Mouse (Mus musculus): ENCODE measurements at regions not wholly inside any gene's neighbourhood (a gene's known extent, or its start where the extent isn't known, plus 50 kb on each side); places are given as distances from the start of the nearest gene placed in this dataset.

- TF ChIP-seq CTCF (IDR thresholded peaks at IDR 0.05; ENCODE audit: low read depth) (no peak), EP300 (IDR thresholded peaks at IDR 0.05; ENCODE audit: low read depth) (no peak)
- Histone ChIP-seq H3K36me3 (replicated peaks; ENCODE audit: control insufficient read depth, insufficient read depth, low read length) (no peaks in the 10 kb centered on the region), H3K9ac (replicated peaks; ENCODE audit: low read depth, low read length) (no peak overlapping the region), H3K9me3 (replicated peaks; ENCODE audit: control insufficient read depth, low read length) (no peaks in the 10 kb centered on the region), H3K27me3 (ENCODE audit: control insufficient read depth, insufficient read depth, low read length) (no peaks in the 10 kb centered on the region), H3K27ac (ENCODE audit: low read depth) (no peak overlapping the region), H3K4me3 (ENCODE audit: low read depth, low read length) (no peak overlapping the region), H3K4me1 (ENCODE audit: control insufficient read depth, insufficient read depth) (no peaks in the 10 kb centered on the region), H3K4me2 (ENCODE audit: low read depth, low read length) (no peak overlapping the region)
- WGBS, result 51% methylated on average over 3 of the region's 3 CpGs
- ATAC-seq (ENCODE audit: insufficient read depth, low read depth) (no peak), DNase-seq (ENCODE audit: low spot score) (no peak)
Observed at GRCm38 (mm10) chr12:77989766-77990165, 204.3 kb upstream of the Gm6657 start.

- Histone ChIP-seq H3K4me2 (ENCODE audit: low read depth, low read length) (no peak overlapping the region), H3K9ac (replicated peaks; ENCODE audit: low read depth, low read length) (no peak overlapping the region), H3K36me3 (replicated peaks; ENCODE audit: control insufficient read depth, insufficient read depth, low read length) (no peaks in the 10 kb centered on the region), H3K4me3 (ENCODE audit: low read depth, low read length) (no peak overlapping the region), H3K27me3 (ENCODE audit: control insufficient read depth, insufficient read depth, low read length) (no peaks in the 10 kb centered on the region), H3K27ac (ENCODE audit: low read depth) (no peak overlapping the region), H3K4me1 (ENCODE audit: control insufficient read depth, insufficient read depth) (no peaks in the 10 kb centered on the region), H3K9me3 (replicated peaks; ENCODE audit: control insufficient read depth, low read length) (no peaks in the 10 kb centered on the region)
- ATAC-seq (ENCODE audit: insufficient read depth, low read depth) (no peak), DNase-seq (ENCODE audit: low spot score) (no peak)
- TF ChIP-seq EP300 (IDR thresholded peaks at IDR 0.05; ENCODE audit: low read depth) (no peak), CTCF (IDR thresholded peaks at IDR 0.05; ENCODE audit: low read depth) (no peak)
- WGBS, result 53% methylated on average over 6 of the region's 6 CpGs
Observed at GRCm38 (mm10) chr12:77991627-77992026, 202.4 kb upstream of the Gm6657 start.

DNA sequence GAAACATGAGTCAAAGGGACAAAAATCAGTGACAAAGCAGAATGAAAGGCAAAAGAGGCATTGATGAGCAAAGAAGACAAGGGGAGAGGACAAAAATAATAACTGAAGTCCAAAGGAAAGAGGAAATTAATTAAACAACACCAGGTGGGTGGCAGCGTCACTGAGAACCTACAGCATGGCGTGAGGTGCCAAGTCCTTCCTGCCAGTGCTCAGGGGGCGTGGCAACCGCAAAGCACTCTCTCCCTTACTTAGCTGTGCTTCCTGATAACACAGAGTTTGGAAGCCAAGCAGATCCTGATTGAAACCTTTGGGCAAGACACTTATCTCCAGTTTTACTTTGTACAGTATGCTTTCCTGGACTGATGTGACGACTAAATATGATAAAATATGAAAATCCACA is 199.9 kb upstream of the Gm6657 start:
- Histone ChIP-seq H3K9ac (replicated peaks; ENCODE audit: low read depth, low read length) (no peak overlapping the region), H3K4me1 (ENCODE audit: control insufficient read depth, insufficient read depth) (no peaks in the 10 kb centered on the region), H3K4me2 (ENCODE audit: low read depth, low read length) (peak overlapping the region; percentile 12; the same call in 1 of the 2 replicates), H3K9me3 (replicated peaks; ENCODE audit: control insufficient read depth, low read length) (0 out of 2 replicates have a peak, but pooled peaks cover 4% of the 10 kb centered on the region), H3K4me3 (ENCODE audit: low read depth, low read length) (no peak overlapping the region), H3K27ac (ENCODE audit: low read depth) (no peak overlapping the region), H3K27me3 (ENCODE audit: control insufficient read depth, insufficient read depth, low read length) (no peaks in the 10 kb centered on the region), H3K36me3 (replicated peaks; ENCODE audit: control insufficient read depth, insufficient read depth, low read length) (no peaks in the 10 kb centered on the region)
- ATAC-seq (ENCODE audit: insufficient read depth, low read depth), result no peak
- 51% methylated on average over 5 of the region's 5 CpGs for WGBS
- TF ChIP-seq CTCF (IDR thresholded peaks at IDR 0.05; ENCODE audit: low read depth) (no peak), EP300 (IDR thresholded peaks at IDR 0.05; ENCODE audit: low read depth) (no peak)
- no peak for DNase-seq (ENCODE audit: low spot score)

DNA sequence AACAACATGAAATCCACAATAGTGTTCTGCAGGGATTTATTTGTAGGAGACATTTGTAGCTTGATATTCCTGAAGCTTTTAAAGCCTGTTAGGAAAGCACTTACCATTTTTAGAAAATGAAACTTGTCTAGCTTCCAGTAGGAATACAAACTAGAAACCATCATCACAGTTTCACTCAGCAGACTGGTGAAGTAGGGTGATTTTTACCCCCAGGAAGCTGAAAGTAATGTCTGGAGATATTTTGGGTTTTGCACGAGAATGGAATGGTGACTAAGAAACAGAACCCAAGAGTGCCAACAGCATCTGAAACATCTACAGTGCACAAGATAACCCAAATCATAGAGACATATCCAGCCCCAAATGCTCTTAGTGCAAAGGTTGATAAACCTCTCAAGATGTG is 196.1 kb upstream of the Gm6657 start:
- no peak overlapping the region for H3K4me3 ChIP-seq (ENCODE audit: low read depth, low read length)
- DNase-seq (ENCODE audit: low spot score), result no peak
- H3K9ac ChIP-seq (replicated peaks; ENCODE audit: low read depth, low read length), result no peak overlapping the region
- no peak for ATAC-seq (ENCODE audit: insufficient read depth, low read depth)
- no peak for TF ChIP-seq EP300 (IDR thresholded peaks at IDR 0.05; ENCODE audit: low read depth)
- TF ChIP-seq CTCF (IDR thresholded peaks at IDR 0.05; ENCODE audit: low read depth), result no peak
- 0 out of 2 replicates have a peak, but pooled peaks cover 5% of the 10 kb centered on the region for H3K9me3 ChIP-seq (replicated peaks; ENCODE audit: control insufficient read depth, low read length)
- no peaks in the 10 kb centered on the region for H3K4me1 ChIP-seq (ENCODE audit: control insufficient read depth, insufficient read depth)
- no peak overlapping the region for H3K4me2 ChIP-seq (ENCODE audit: low read depth, low read length)
- no peaks in the 10 kb centered on the region for H3K27me3 ChIP-seq (ENCODE audit: control insufficient read depth, insufficient read depth, low read length)
- WGBS, result 56% methylated on average over 1 of the region's 1 CpGs
- no peak overlapping the region for H3K27ac ChIP-seq (ENCODE audit: low read depth)
- no peaks in the 10 kb centered on the region for H3K36me3 ChIP-seq (replicated peaks; ENCODE audit: control insufficient read depth, insufficient read depth, low read length)

DNA sequence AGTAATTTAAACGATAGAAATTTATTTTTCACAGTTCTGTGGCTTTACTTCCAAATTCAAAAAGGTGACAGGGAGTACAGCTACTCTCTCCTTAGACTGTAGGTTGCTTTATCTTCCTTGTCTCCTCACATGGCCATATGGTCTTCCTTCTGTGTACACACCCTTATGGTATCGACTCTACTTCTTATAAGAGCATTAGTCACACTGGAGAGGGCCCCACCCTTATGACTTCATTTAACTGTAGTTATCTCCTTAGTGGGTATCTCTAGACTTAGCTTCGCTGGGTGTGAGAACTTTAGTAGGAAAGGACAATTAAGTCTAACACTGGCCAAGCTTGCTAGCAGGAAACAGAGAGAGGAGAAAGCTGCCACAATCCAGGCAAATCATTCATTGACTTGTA is 193.6 kb upstream of the Gm6657 start:
- no peak for ATAC-seq (ENCODE audit: insufficient read depth, low read depth)
- no peak overlapping the region for H3K9ac ChIP-seq (replicated peaks; ENCODE audit: low read depth, low read length)

DNA sequence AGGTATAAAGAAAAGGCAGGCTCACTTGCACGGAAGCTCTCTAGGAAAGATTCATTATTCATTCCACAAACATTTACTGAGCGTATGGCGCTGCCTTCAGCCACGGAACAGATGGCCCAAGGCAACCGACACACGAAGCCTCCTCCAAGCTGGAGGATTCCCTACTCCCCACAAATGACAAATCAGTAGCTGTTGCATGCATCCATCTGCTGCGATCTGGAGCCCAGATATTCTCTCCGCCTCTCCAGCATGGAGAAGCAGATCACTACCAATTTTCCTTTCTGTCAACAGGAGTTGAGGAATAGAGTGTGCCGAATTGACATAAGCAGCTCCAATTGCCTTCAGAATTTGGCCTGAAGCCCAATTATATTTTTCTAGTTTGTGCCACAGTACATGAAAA is 192.2 kb upstream of the Gm6657 start:
- Histone ChIP-seq H3K4me3 (ENCODE audit: low read depth, low read length) (no peak overlapping the region), H3K4me1 (ENCODE audit: control insufficient read depth, insufficient read depth) (no peaks in the 10 kb centered on the region), H3K27me3 (ENCODE audit: control insufficient read depth, insufficient read depth, low read length) (no peaks in the 10 kb centered on the region), H3K4me2 (ENCODE audit: low read depth, low read length) (no peak overlapping the region), H3K9me3 (replicated peaks; ENCODE audit: control insufficient read depth, low read length) (0 out of 2 replicates have a peak, but pooled peaks cover 5% of the 10 kb centered on the region), H3K9ac (replicated peaks; ENCODE audit: low read depth, low read length) (no peak overlapping the region), H3K27ac (ENCODE audit: low read depth) (no peak overlapping the region), H3K36me3 (replicated peaks; ENCODE audit: control insufficient read depth, insufficient read depth, low read length) (no peaks in the 10 kb centered on the region)
- no peak for ATAC-seq (ENCODE audit: insufficient read depth, low read depth)
- TF ChIP-seq CTCF (IDR thresholded peaks at IDR 0.05; ENCODE audit: low read depth) (no peak), EP300 (IDR thresholded peaks at IDR 0.05; ENCODE audit: low read depth) (no peak)
- WGBS, result 85% methylated on average over 9 of the region's 9 CpGs
- DNase-seq (ENCODE audit: low spot score), result no peak

More for the DNA sequence above, 193.6 kb upstream of the Gm6657 start:
- Histone ChIP-seq H3K36me3 (replicated peaks; ENCODE audit: control insufficient read depth, insufficient read depth, low read length) (no peaks in the 10 kb centered on the region), H3K9me3 (replicated peaks; ENCODE audit: control insufficient read depth, low read length) (0 out of 2 replicates have a peak, but pooled peaks cover 5% of the 10 kb centered on the region), H3K4me3 (ENCODE audit: low read depth, low read length) (no peak overlapping the region), H3K4me1 (ENCODE audit: control insufficient read depth, insufficient read depth) (no peaks in the 10 kb centered on the region), H3K4me2 (ENCODE audit: low read depth, low read length) (no peak overlapping the region), H3K27ac (ENCODE audit: low read depth) (no peak overlapping the region), H3K27me3 (ENCODE audit: control insufficient read depth, insufficient read depth, low read length) (no peaks in the 10 kb centered on the region)
- WGBS, result 65% methylated on average over 3 of the region's 3 CpGs
- no peak for DNase-seq (ENCODE audit: low spot score)
- TF ChIP-seq CTCF (IDR thresholded peaks at IDR 0.05; ENCODE audit: low read depth) (no peak), EP300 (IDR thresholded peaks at IDR 0.05; ENCODE audit: low read depth) (no peak)

All from heart, postnatal 0 days (tissue).